Mouse (Mus musculus) stomach, postnatal 0 days (tissue): ENCODE measurements at regions not wholly inside any gene's neighbourhood (a gene's known extent, or its start where the extent isn't known, plus 50 kb on each side); places are given as distances from the start of the nearest gene placed in this dataset.

Experiments
- ATAC-seq: fragments of 200-750 bp; cut with Nextera tagmentation; 2 replicates; pipeline ENCODE4 v1.8.0; 2017; ENCODE audit not compliant: low FRiP score, low TSS enrichment
- DNase-seq: peaks from one replicate; pipeline ENCODE4 v3.0.0-alpha.2; 2016; ENCODE audit warnings: low spot score
- H3K27ac ChIP-seq: fragments of 300-500 bp; sonication (generic); replicated peaks from 2 replicates; pipeline ENCODE4 v1.5.1; 2014; ENCODE audit warnings: mild to moderate bottlenecking, control low read depth
- H3K27me3 ChIP-seq: fragments of 300-500 bp; sonication (generic); 2 replicates; pipeline ENCODE4 v1.6.1; 2014; ENCODE audit warnings: low read length; ENCODE audit not compliant: control insufficient read depth, insufficient read depth
- H3K36me3 ChIP-seq: fragments of 300-500 bp; sonication (generic); 2 replicates; pipeline ENCODE4 v1.6.1; 2014; ENCODE audit warnings: low read length, mixed read lengths; ENCODE audit not compliant: control insufficient read depth, insufficient read depth
- H3K4me1 ChIP-seq: fragments of 300-500 bp; sonication (generic); replicated peaks from 2 replicates; pipeline ENCODE4 v1.6.1; 2014; ENCODE audit warnings: antibody characterized with exemption; ENCODE audit not compliant: control insufficient read depth, insufficient read depth
- H3K4me2 ChIP-seq: fragments of 300-500 bp; sonication (generic); replicated peaks from 2 replicates; pipeline ENCODE4 v1.6.1; 2014; ENCODE audit warnings: low read depth, mild to moderate bottlenecking, control low read depth, moderate library complexity
- H3K4me3 ChIP-seq: fragments of 300-500 bp; sonication (generic); 2 replicates; pipeline ENCODE4 v1.5.1; 2014; ENCODE audit warnings: low read depth, low read length, control low read depth
- H3K9ac ChIP-seq: fragments of 300-500 bp; sonication (generic); 2 replicates; pipeline ENCODE4 v1.6.1; 2014; ENCODE audit warnings: mild to moderate bottlenecking, low read length, control low read depth, mixed read lengths
- H3K9me3 ChIP-seq: fragments of 300-500 bp; sonication (generic); 2 replicates; pipeline ENCODE4 v1.6.1; 2016; ENCODE audit warnings: low read length; ENCODE audit not compliant: control insufficient read depth
- CTCF ChIP-seq: IDR thresholded peaks from 2 replicates; pipeline ENCODE4 v1.5.1; 2016; ENCODE audit warnings: antibody characterized with exemption, low read depth, mild to moderate bottlenecking, moderate library complexity
- EP300 ChIP-seq: optimal IDR thresholded peaks from 2 replicates; pipeline ENCODE3; 2016; ENCODE audit warnings: antibody characterized with exemption
- WGBS: fragments of 180-500 bp; shearing (Covaris S2); extraction: QIAGEN DNeasy Blood & Tissue Kit; methylation state at CpG from one replicate; pipeline ENCODE4 v1.1.7; 2014; 5-methylcytosine and 5-hydroxymethylcytosine counted together

DNA sequence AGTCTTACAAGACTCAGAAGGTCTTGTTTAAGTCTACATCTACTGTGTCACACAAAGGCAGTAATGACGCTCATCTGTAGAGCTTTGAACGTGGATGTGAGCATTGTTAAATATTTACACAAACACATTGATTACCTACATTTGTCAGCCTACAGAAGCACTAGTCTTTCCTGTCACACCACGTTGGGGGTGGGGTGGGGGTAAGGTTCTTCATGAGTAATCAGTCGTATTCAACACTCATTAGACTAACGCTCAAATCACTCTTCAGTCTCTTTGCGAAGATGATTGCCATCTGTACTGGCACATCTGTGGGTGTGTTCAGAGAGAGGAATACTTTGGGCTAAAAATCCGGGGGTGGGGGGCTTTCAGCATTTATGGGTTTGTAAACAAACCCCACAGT, 240.7 kb downstream of the Lpin1 start:
- Histone ChIP-seq H3K27ac (no peak overlapping the region), H3K9ac (no peak overlapping the region), H3K27me3 (no peaks in the 10 kb centered on the region), H3K9me3 (no peaks in the 10 kb centered on the region), H3K4me2 (no peak overlapping the region), H3K36me3 (no peaks in the 10 kb centered on the region), H3K4me3 (no peak overlapping the region), H3K4me1 (no peaks in the 10 kb centered on the region)
- DNase-seq, result no peak
- WGBS, result 50% methylated on average over 7 of the region's 7 CpGs
- no peak for TF ChIP-seq EP300
- no peak for TF ChIP-seq CTCF
- ATAC-seq, result no peak

GRCm38 (mm10) chr12:16362341-16362740, 248.4 kb downstream of the Lpin1 start:
- Histone ChIP-seq H3K4me2 (no peak overlapping the region), H3K27ac (no peak overlapping the region), H3K4me1 (0 out of 2 replicates have a peak, but pooled peaks cover 3% of the 10 kb centered on the region), H3K36me3 (no peaks in the 10 kb centered on the region), H3K4me3 (no peak overlapping the region), H3K9me3 (no peaks in the 10 kb centered on the region), H3K9ac (no peak overlapping the region), H3K27me3 (no peaks in the 10 kb centered on the region)
- ATAC-seq (no peak), DNase-seq (no peak)
- TF ChIP-seq EP300 (no peak), CTCF (no peak)

DNA sequence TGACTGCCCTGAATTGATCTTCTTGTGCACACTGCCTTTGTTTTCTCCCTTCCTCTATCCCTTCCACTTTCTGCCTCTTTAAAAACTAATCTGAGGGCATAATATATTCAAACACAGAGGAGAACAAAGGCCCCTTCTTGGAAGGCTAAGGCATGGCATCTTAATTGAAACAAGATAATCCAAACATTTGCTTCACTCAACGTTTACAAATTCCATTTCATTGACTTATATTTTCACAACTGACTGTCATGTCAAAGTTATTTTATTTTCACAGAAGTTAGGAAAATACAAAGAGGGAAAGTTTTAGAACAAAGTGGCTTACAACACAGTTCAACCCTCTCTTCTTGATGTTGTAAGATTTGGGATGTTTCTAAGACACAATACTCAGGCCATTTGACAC, 251.9 kb downstream of the Lpin1 start:
- 0 out of 2 replicates have a peak, but pooled peaks cover 3% of the 10 kb centered on the region for H3K4me1 ChIP-seq
- DNase-seq, result no peak
- no peak overlapping the region for H3K4me2 ChIP-seq
- ATAC-seq, result no peak
- WGBS, result 5% methylated on average over 1 of the region's 1 CpGs
- H3K27ac ChIP-seq, result no peak overlapping the region
- H3K27me3 ChIP-seq, result no peaks in the 10 kb centered on the region
- H3K9ac ChIP-seq, result no peak overlapping the region
- no peaks in the 10 kb centered on the region for H3K36me3 ChIP-seq
- H3K9me3 ChIP-seq, result no peaks in the 10 kb centered on the region
- TF ChIP-seq EP300 (no peak), CTCF (no peak)
- no peak overlapping the region for H3K4me3 ChIP-seq

- Histone ChIP-seq H3K27ac (no peak overlapping the region), H3K9ac (no peak overlapping the region), H3K27me3 (no peaks in the 10 kb centered on the region), H3K4me2 (no peak overlapping the region), H3K4me3 (no peak overlapping the region), H3K9me3 (no peaks in the 10 kb centered on the region), H3K4me1 (no peaks in the 10 kb centered on the region), H3K36me3 (no peaks in the 10 kb centered on the region)
- ATAC-seq (no peak), DNase-seq (no peak)
- TF ChIP-seq CTCF (no peak), EP300 (no peak)
- WGBS, result 73% methylated on average over 1 of the region's 1 CpGs
These were observed 256.1 kb downstream of the Lpin1 start for GRCm38 (mm10) chr12:16354711-16355110.

- DNase-seq (no peak), ATAC-seq (no peak)
- TF ChIP-seq EP300 (no peak), CTCF (no peak)
- Histone ChIP-seq H3K4me3 (no peak overlapping the region), H3K9ac (no peak overlapping the region), H3K27me3 (no peaks in the 10 kb centered on the region), H3K4me2 (no peak overlapping the region), H3K36me3 (no peaks in the 10 kb centered on the region), H3K9me3 (no peaks in the 10 kb centered on the region), H3K27ac (no peak overlapping the region), H3K4me1 (no peaks in the 10 kb centered on the region)
These were observed 259.0 kb downstream of the Lpin1 start for GRCm38 (mm10) chr12:16351751-16352150.

- ATAC-seq, result no peak
- Histone ChIP-seq H3K36me3 (no peaks in the 10 kb centered on the region), H3K9ac (no peak overlapping the region), H3K4me1 (no peaks in the 10 kb centered on the region), H3K4me2 (no peak overlapping the region), H3K9me3 (no peaks in the 10 kb centered on the region), H3K4me3 (no peak overlapping the region), H3K27ac (no peak overlapping the region), H3K27me3 (no peaks in the 10 kb centered on the region)
- DNase-seq, result no peak
- TF ChIP-seq EP300, result no peak
- TF ChIP-seq CTCF, result no peak
These were observed 261.5 kb downstream of the Lpin1 start for GRCm38 (mm10) chr12:16349310-16349709.

GRCm38 (mm10) chr12:16344021-16344420, 266.7 kb downstream of the Lpin1 start:
- H3K4me3 ChIP-seq, result no peak overlapping the region
- H3K4me1 ChIP-seq, result no peaks in the 10 kb centered on the region
- no peak overlapping the region for H3K4me2 ChIP-seq
- no peak overlapping the region for H3K9ac ChIP-seq
- no peak for ATAC-seq
- H3K27me3 ChIP-seq, result no peaks in the 10 kb centered on the region
- TF ChIP-seq EP300 (no peak), CTCF (no peak)
- no peaks in the 10 kb centered on the region for H3K36me3 ChIP-seq
- 66% methylated on average over 3 of the region's 3 CpGs for WGBS
- no peak for DNase-seq
- no peak overlapping the region for H3K27ac ChIP-seq
- H3K9me3 ChIP-seq, result no peaks in the 10 kb centered on the region
